Mouse (Mus musculus) brain, embryonic 14.5 days (tissue): ENCODE data around the gene Itga10.

Experiments
- CTCF ChIP-seq: fragments of 200-500 bp; IDR thresholded peaks from 2 replicates; pipeline ENCODE4 v1.5.1; 2012; ENCODE audit warnings: inconsistent platforms, mild to moderate bottlenecking, moderate library complexity, borderline replicate concordance; ENCODE audit not compliant: insufficient read depth, insufficient read length; ENCODE audit errors: extremely low read depth
- POLR2A ChIP-seq: fragments of 200-500 bp; IDR thresholded peaks from 2 replicates; pipeline ENCODE4 v1.6.1; 2012; ENCODE audit warnings: mild to moderate bottlenecking, inconsistent platforms, borderline replicate concordance; ENCODE audit not compliant: poor library complexity, insufficient read depth, insufficient read length, severe bottlenecking; ENCODE audit errors: extremely low read depth

- TF ChIP-seq CTCF (peak; percentile 91), POLR2A (no peak)
Observed at GRCm38 (mm10) chr3:96707903-96708683, 62.7 kb downstream of the Itga10 start, which contains the start of gene Nudt17.
